Mouse (Mus musculus) intestine, embryonic 14.5 days (tissue): ENCODE results near the gene Rab5b. TPM values are rescaled to one million over a fixed set of nuclear protein-coding genes. Genes with fewer than 3 reads are reported as not detected.

Source experiments
- ATAC-seq: fragments of 200-750 bp; cut with Nextera tagmentation; replicated peaks from 2 replicates; pipeline ENCODE4 v1.8.0; 2017; ENCODE audit warnings: low read depth, moderate number of reproducible peaks, moderate TSS enrichment, moderate library complexity; ENCODE audit not compliant: low FRiP score, low TSS enrichment
- DNase-seq: peaks from one replicate; pipeline ENCODE4 v3.0.0-alpha.2; 2018; ENCODE audit warnings: low spot score
- H3K27ac ChIP-seq: fragments of 300-500 bp; sonication (generic); 2 replicates; pipeline ENCODE4 v1.5.1; 2014; ENCODE audit warnings: low read depth, mild to moderate bottlenecking, control low read depth
- H3K27me3 ChIP-seq: fragments of 300-500 bp; sonication (generic); replicated peaks from 2 replicates; pipeline ENCODE4 v1.6.1; 2014; ENCODE audit warnings: low read length, control low read depth; ENCODE audit not compliant: control insufficient read depth, insufficient read depth
- H3K36me3 ChIP-seq: fragments of 300-500 bp; sonication (generic); 2 replicates; pipeline ENCODE4 v1.6.1; 2014; ENCODE audit warnings: low read length, control low read depth; ENCODE audit not compliant: control insufficient read depth, insufficient read depth
- H3K4me1 ChIP-seq: fragments of 300-500 bp; sonication (generic); replicated peaks from 2 replicates; pipeline ENCODE4 v1.6.1; 2014; ENCODE audit warnings: low read length, control low read depth, mixed read lengths; ENCODE audit not compliant: control insufficient read depth, insufficient read depth
- H3K4me2 ChIP-seq: fragments of 300-500 bp; sonication (generic); 2 replicates; pipeline ENCODE4 v1.6.1; 2014; ENCODE audit warnings: low read length
- H3K4me3 ChIP-seq: fragments of 300-500 bp; sonication (generic); 2 replicates; pipeline ENCODE4 v1.5.1; 2014; ENCODE audit warnings: low read depth, low read length, control low read depth, mixed read lengths
- H3K9ac ChIP-seq: fragments of 300-500 bp; sonication (generic); 2 replicates; pipeline ENCODE4 v1.6.1; 2014; ENCODE audit warnings: mild to moderate bottlenecking, low read length
- H3K9me3 ChIP-seq: fragments of 300-500 bp; sonication (generic); 2 replicates; pipeline ENCODE4 v1.6.1; 2016; ENCODE audit warnings: low read length, control low read depth; ENCODE audit not compliant: control insufficient read depth
- WGBS: fragments of 180-500 bp; shearing (Covaris S2); extraction: QIAGEN DNeasy Blood & Tissue Kit; methylation state at CpG from one replicate; pipeline ENCODE4 v1.1.7; 2014; 5-methylcytosine and 5-hydroxymethylcytosine counted together
- polyA plus RNA-seq: library from polyadenylated mRNA; unstranded; fragments of >200 nt; fragmentation: Nextera tagmentation; extraction: Ambion mirVana; gene quantifications from 2 replicates; pipeline ENCODE4 v1.2.1, GENCODE M21; 2014

Rab5b gene
- 59.4 and 64.4 TPM in 2 replicates for polyA plus RNA-seq

- ATAC-seq: peak; percentile 98
Observed at GRCm38 (mm10) chr10:128695992-128696807, at the start of gene Rab5b. Rab5b (minus strand) TSS chr10:128696264.

DNA sequence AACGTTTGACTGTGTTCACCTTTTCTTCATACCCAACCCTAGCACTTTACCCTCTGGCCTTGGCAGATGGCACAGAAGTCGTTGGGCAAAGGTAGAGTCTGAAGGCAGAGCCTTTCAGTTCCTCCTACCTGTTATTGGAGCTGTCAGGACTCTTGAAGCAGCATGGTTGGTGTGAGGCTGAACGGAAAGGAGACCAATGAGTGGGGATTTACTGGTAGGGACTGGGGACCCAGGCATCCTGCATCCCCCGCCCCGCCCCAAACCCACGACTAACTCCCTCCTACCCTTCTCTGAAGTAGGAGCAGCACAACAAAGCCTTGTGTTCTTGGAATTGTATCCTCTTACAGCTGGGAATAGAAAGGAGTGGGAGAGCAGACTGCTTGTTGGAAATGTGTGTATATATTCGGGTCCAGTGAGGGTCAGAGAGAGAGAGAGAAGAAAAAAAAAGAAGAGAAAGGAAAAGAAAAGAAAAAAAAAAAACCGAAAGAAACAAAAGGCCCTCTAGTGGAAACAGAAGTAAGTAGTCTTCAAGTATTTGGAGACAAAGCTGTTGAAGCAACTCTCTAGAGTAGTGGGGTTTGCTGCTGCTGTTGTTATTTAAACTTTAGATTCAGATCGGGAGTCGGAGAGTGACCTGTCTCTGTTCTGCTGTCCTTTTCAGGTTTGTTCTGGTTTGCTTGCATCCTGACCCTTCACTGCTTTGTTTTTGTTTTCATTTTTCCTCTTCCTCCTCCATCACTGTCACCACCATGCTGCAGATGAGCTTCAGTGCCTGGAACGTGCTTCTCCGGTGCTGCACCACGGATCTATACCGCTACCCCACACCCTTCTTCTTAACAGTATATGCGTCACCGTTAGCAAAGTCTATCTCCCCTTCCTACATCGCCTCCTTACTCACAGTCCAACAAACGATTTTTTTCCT is 48.9 kb upstream of the Rab5b start, which contains the start of gene Dgka:
Gene Dgka, minus strand, starts transcription at position 176 of the 922 bp plus-strand sequence.
- DNase-seq (peak; percentile 65), ATAC-seq (no peak)
- Histone ChIP-seq H3K4me2 (peak within 1 kb of the TSS; percentile 96), H3K4me1 (peaks cover 1% of the 10 kb centered on the region), H3K9me3 (no peaks in the 10 kb centered on the region), H3K27me3 (peaks cover 10% of the 10 kb centered on the region), H3K27ac (no peak within 1 kb of the TSS), H3K36me3 (no peaks in the 10 kb centered on the region), H3K9ac (peak within 1 kb of the TSS; percentile 63), H3K4me3 (peak within 1 kb of the TSS; percentile 62)
- WGBS: 21% methylated on average over 18 of the region's 18 CpGs

More at GRCm38 (mm10) chr10:128695992-128696807, at the start of gene Rab5b:
- peak; percentile 98 for DNase-seq
- H3K9me3 ChIP-seq: no peaks in the 10 kb centered on the region
- peaks cover 9% of the 10 kb centered on the region for H3K4me1 ChIP-seq
- peak within 1 kb of the TSS; percentile 79 for H3K4me2 ChIP-seq
- 1% methylated on average over 39 of the region's 40 CpGs for WGBS
- no peaks in the 10 kb centered on the region for H3K27me3 ChIP-seq
- peak within 1 kb of the TSS; percentile 90 for H3K4me3 ChIP-seq
- H3K27ac ChIP-seq: peak within 1 kb of the TSS; percentile 97
- H3K36me3 ChIP-seq: peaks cover 43% of the 10 kb centered on the region
- H3K9ac ChIP-seq: peak within 1 kb of the TSS; percentile 86

- Histone ChIP-seq H3K4me2 (peak overlapping the region; percentile 96), H3K4me3 (peak overlapping the region; percentile 62), H3K9ac (peak overlapping the region; percentile 63), H3K4me1 (no peaks in the 10 kb centered on the region; the same call in none of the 2 replicates), H3K27me3 (peaks cover 10% of the 10 kb centered on the region), H3K9me3 (no peaks in the 10 kb centered on the region), H3K27ac (no peak overlapping the region), H3K36me3 (no peaks in the 10 kb centered on the region)
- ATAC-seq: no peak
- DNase-seq: peak; percentile 64
- WGBS: 33% methylated on average over 8 of the region's 8 CpGs
Observed at GRCm38 (mm10) chr10:128744211-128744610, 48.1 kb upstream of the Rab5b start.

GRCm38 (mm10) chr10:128743791-128744191 is 47.7 kb upstream of the Rab5b start:
- WGBS: under 1% methylated on average over 30 of the region's 37 CpGs
- Histone ChIP-seq H3K4me1 (no peaks in the 10 kb centered on the region; the same call in none of the 2 replicates), H3K4me2 (peak overlapping the region; percentile 96), H3K9me3 (no peaks in the 10 kb centered on the region), H3K36me3 (no peaks in the 10 kb centered on the region), H3K27me3 (peaks cover 10% of the 10 kb centered on the region), H3K9ac (peak overlapping the region; percentile 63), H3K4me3 (peak overlapping the region; percentile 62), H3K27ac (no peak overlapping the region)
- 0 out of 2 replicates have a peak, but pooled peaks have one; percentile 29 for ATAC-seq
- DNase-seq: peak; percentile 85

GRCm38 (mm10) chr10:128743235-128743634 is 47.2 kb upstream of the Rab5b start:
- Histone ChIP-seq H3K4me2 (peak overlapping the region; percentile 96), H3K4me1 (no peaks in the 10 kb centered on the region; the same call in none of the 2 replicates), H3K4me3 (peak overlapping the region; percentile 62), H3K9ac (peak overlapping the region; percentile 63), H3K36me3 (no peaks in the 10 kb centered on the region), H3K27ac (no peak overlapping the region), H3K27me3 (peaks cover 10% of the 10 kb centered on the region), H3K9me3 (no peaks in the 10 kb centered on the region)
- ATAC-seq: no peak
- DNase-seq: no peak
- 6% methylated on average over 7 of the region's 7 CpGs for WGBS

DNA sequence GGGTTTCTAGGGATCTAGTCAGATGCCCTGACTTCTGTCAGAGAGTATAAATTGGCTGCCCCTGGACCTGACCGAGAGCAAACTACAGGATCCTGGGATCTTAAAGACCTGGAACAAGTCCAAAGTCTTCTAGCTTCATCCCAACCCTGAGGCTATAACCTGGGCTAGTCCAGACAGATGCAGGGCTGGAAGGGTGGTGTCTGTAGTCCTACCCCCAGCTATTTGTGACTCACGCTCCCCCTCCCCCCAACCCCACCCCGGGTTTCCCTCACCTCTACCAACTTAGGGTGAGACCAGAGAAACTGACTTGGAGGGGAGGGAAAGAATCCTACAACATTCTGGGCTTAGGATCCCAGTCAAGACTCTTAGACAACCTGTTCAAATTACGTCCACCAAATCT is 46.6 kb upstream of the Rab5b start:
- DNase-seq (no peak), ATAC-seq (no peak)
- Histone ChIP-seq H3K4me1 (no peaks in the 10 kb centered on the region; the same call in none of the 2 replicates), H3K4me2 (peak overlapping the region; percentile 96), H3K9me3 (no peaks in the 10 kb centered on the region), H3K9ac (no peak overlapping the region), H3K27me3 (peaks cover 10% of the 10 kb centered on the region), H3K36me3 (no peaks in the 10 kb centered on the region), H3K4me3 (no peak overlapping the region), H3K27ac (no peak overlapping the region)
- WGBS: 40% methylated on average over 4 of the region's 4 CpGs

GRCm38 (mm10) chr10:128740296-128740695 is 44.2 kb upstream of the Rab5b start:
- DNase-seq (no peak), ATAC-seq (no peak)
- no peak overlapping the region for H3K4me3 ChIP-seq
- 56% methylated on average over 2 of the region's 2 CpGs for WGBS
- H3K9ac ChIP-seq: no peak overlapping the region
- H3K36me3 ChIP-seq: no peaks in the 10 kb centered on the region
- no peak overlapping the region for H3K4me2 ChIP-seq
- H3K27me3 ChIP-seq: peaks cover 10% of the 10 kb centered on the region
- H3K9me3 ChIP-seq: no peaks in the 10 kb centered on the region
- H3K4me1 ChIP-seq: no peaks in the 10 kb centered on the region; the same call in none of the 2 replicates
- no peak overlapping the region for H3K27ac ChIP-seq

DNA sequence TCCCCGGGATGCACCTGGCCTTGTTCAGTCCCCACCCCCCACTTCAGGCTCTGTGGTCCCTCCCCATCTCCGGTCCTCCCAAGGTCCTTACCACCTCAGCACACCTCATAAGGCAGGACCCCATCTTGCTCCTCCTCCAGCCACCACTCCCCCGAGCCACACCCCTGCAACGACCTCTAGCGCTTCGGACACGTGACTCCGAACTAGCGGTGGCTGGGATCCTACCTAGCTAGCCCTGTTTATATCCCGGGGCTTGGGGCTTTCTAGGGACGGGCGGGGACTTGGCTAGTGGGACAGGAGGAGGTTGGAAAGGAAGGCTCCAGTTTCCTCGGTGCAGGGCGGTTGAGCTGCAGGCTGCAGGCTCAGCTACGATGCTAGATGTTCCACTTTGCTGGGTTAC is 41.4 kb upstream of the Rab5b start:
- Histone ChIP-seq H3K4me2 (peak overlapping the region; percentile 39), H3K4me3 (no peak overlapping the region), H3K9me3 (no peaks in the 10 kb centered on the region), H3K4me1 (no peaks in the 10 kb centered on the region), H3K36me3 (no peaks in the 10 kb centered on the region), H3K27me3 (peaks cover 4% of the 10 kb centered on the region; the same call in 1 of the 2 replicates), H3K9ac (no peak overlapping the region), H3K27ac (no peak overlapping the region)
- DNase-seq: no peak
- 5% methylated on average over 15 of the region's 15 CpGs for WGBS
- peak; percentile 74 for ATAC-seq
